In genomic region chr3:55659558-55660215, GRCm38 (mm10) we compare ENCODE assay signal across 16 mouse cellular contexts.
DNase-seq lines count a peak whose midpoint lies in the region; ATAC-seq and TF ChIP-seq lines count a peak whose summit lies in the region.
"Had no signal": no experiment of that assay in that cellular context is flagged by ENCODE, and none has a peak within 500 bp of the region (broad histone marks: within the 10 kb centered on the region; RNA-seq: fewer than 3 reads in every experiment).

No protein-coding gene starts in this region.

- H3K9ac ChIP-seq in midbrain, embryonic 14.5 days (replicated peaks; ENCODE audit: low read length): no peak overlapping the region
- no peak overlapping the region for H3K9ac ChIP-seq in kidney, embryonic 15.5 days
- H3K9ac ChIP-seq: liver, embryonic 12.5 days; neural tube, embryonic 12.5 days had no signal

- no peaks in the 10 kb centered on the region for H3K27me3 ChIP-seq in thymus, adult 2 months (ENCODE audit: control insufficient read depth, insufficient read depth, low read length)
- H3K27me3 ChIP-seq in midbrain, embryonic 14.5 days (ENCODE audit: control insufficient read depth, insufficient read depth, low read length): no peaks in the 10 kb centered on the region
- H3K27me3 ChIP-seq in kidney, embryonic 15.5 days: no peaks in the 10 kb centered on the region
- H3K27me3 ChIP-seq: liver, embryonic 12.5 days; neural tube, embryonic 12.5 days had no signal

- WGBS in thymus, adult 2 months: 53% methylated on average over 7 of the region's 7 CpGs
- WGBS in midbrain, embryonic 14.5 days: 28% methylated on average over 7 of the region's 7 CpGs
- 30% methylated on average over 7 of the region's 7 CpGs for WGBS in kidney, embryonic 15.5 days

- no peak overlapping the region for H3K4me3 ChIP-seq in thymus, adult 2 months (ENCODE audit: control insufficient read depth, insufficient read depth, low read length)
- no peak overlapping the region for H3K4me3 ChIP-seq in midbrain, embryonic 14.5 days (replicated peaks; ENCODE audit: low read depth, low read length)
- H3K4me3 ChIP-seq in kidney, embryonic 15.5 days (replicated peaks): no peak overlapping the region
- H3K4me3 ChIP-seq: heart, embryonic 10.5 days; liver, embryonic 12.5 days; megakaryocyte, embryonic 14.5 days; neural tube, embryonic 12.5 days had no signal

- intact Hi-C loops in heart, postnatal 36 days (cut with DNase I): no loop called here
- intact Hi-C loops in left cerebral cortex, postnatal 4 days (cut with DNase I): no loop called here

- ATAC-seq in midbrain, embryonic 14.5 days (ENCODE audit: low FRiP score, low TSS enrichment): peak; percentile 53; the same call in 1 of the 2 replicates
- ATAC-seq in kidney, embryonic 15.5 days (replicated peaks; ENCODE audit: low FRiP score): no peak
- ATAC-seq: liver, embryonic 12.5 days had no signal

- TF ChIP-seq POLR2A in thymus, adult 2 months (IDR thresholded peaks at IDR 0.05; ENCODE audit: control insufficient read depth, extremely low read depth, insufficient read depth, low read length, poor library complexity): no peak

- no peaks in the 10 kb centered on the region for H3K9me3 ChIP-seq in midbrain, embryonic 14.5 days (ENCODE audit: control insufficient read depth, low read length)
- H3K9me3 ChIP-seq in kidney, embryonic 15.5 days (replicated peaks): no peaks in the 10 kb centered on the region
- H3K9me3 ChIP-seq: heart, embryonic 10.5 days; liver, embryonic 12.5 days; neural tube, embryonic 12.5 days had no signal

- no peak overlapping the region for H3K4me2 ChIP-seq in midbrain, embryonic 14.5 days (ENCODE audit: low read length)
- H3K4me2 ChIP-seq in kidney, embryonic 15.5 days: no peak overlapping the region
- H3K4me2 ChIP-seq: liver, embryonic 12.5 days; neural tube, embryonic 12.5 days had no signal

- no peaks in the 10 kb centered on the region for H3K4me1 ChIP-seq in thymus, adult 2 months (replicated peaks; ENCODE audit: control insufficient read depth, insufficient read depth, low read length)
- peaks cover 10% of the 10 kb centered on the region for H3K4me1 ChIP-seq in midbrain, embryonic 14.5 days (ENCODE audit: control insufficient read depth, insufficient read depth, low read length)
- no peaks in the 10 kb centered on the region for H3K4me1 ChIP-seq in kidney, embryonic 15.5 days
- H3K4me1 ChIP-seq: liver, embryonic 12.5 days; neural tube, embryonic 12.5 days had no signal

- no peak overlapping the region for H3K27ac ChIP-seq in thymus, adult 2 months (ENCODE audit: control insufficient read depth, insufficient read depth, low read length)
- peak overlapping the region; percentile 42 for H3K27ac ChIP-seq in midbrain, embryonic 14.5 days (replicated peaks; ENCODE audit: low read depth, low read length)
- H3K27ac ChIP-seq in kidney, embryonic 15.5 days: no peak overlapping the region
- H3K27ac ChIP-seq: heart, embryonic 10.5 days; liver, embryonic 12.5 days; neural tube, embryonic 12.5 days had no signal

- no peaks in the 10 kb centered on the region for H3K36me3 ChIP-seq in thymus, adult 2 months (ENCODE audit: control insufficient read depth, insufficient read depth, low read length)
- H3K36me3 ChIP-seq in midbrain, embryonic 14.5 days (ENCODE audit: control insufficient read depth, insufficient read depth, low read length): peaks cover 12% of the 10 kb centered on the region; the same call in 1 of the 2 replicates
- no peaks in the 10 kb centered on the region for H3K36me3 ChIP-seq in kidney, embryonic 15.5 days
- H3K36me3 ChIP-seq: heart, embryonic 10.5 days; liver, embryonic 12.5 days; neural tube, embryonic 12.5 days had no signal

- peak; percentile 74 for DNase-seq in heart, adult 11 months
- DNase-seq in heart, postnatal 36 days: no peak
- DNase-seq in thymus, adult 2 months: peak; percentile 10
- no peak for DNase-seq in thymus, postnatal 36 days
- peak; percentile 67 for DNase-seq in midbrain, embryonic 14.5 days
- DNase-seq in left cerebral cortex, postnatal 4 days: no peak
- DNase-seq in frontal cortex, postnatal 36 days (ENCODE audit: low spot score in 2 of 2): no peak
- DNase-seq: cerebellum, adult 9-10 months; gastrocnemius, postnatal 25 days; heart, postnatal 14 days; kidney, adult 11 months had no signal

- TF ChIP-seq CTCF in thymus, adult 2 months (IDR thresholded peaks at IDR 0.05; ENCODE audit: borderline replicate concordance, control insufficient read depth, extremely low read depth, insufficient read depth, low read length, poor library complexity): no peak

Comparison
In these comparisons a context has a peak if more than half of its experiments do, and no peak if none do; other contexts are left out.
1. DNase-seq: peak in heart, adult 11 months (single experiment), thymus, adult 2 months (single experiment) and midbrain, embryonic 14.5 days (single experiment); none in heart, postnatal 36 days (0 of 2), thymus, postnatal 36 days (0 of 2), left cerebral cortex, postnatal 4 days (single experiment) and frontal cortex, postnatal 36 days (0 of 2).